Mouse (Mus musculus): ENCODE measurements around the gene Tet1.

The Tet1 gene

GRCm38 (mm10) chr10:62892549-62893232 lies 16.1 kb downstream of the Tet1 start:
- no peak for DNase-seq (ENCODE audit: low read depth, low spot score)

DNA sequence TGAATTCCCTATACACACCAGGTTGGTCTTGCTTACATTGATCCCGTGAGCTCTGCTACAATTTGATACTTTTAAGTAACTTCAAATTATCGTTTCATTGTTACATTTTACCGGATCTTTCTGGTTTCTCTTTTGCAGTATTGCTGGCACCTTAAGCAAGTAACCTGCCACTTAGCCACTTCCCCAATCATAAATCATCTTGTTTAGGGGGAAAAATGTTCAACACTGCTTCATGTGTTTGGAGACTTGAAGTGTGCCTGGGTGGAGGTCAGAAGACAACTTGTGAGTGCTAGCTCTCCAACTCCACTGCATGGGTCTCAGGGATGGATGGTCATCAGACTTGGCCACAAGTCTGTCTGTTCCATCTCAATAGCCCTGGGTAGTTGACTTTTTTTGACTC lies 17.8 kb downstream of the Tet1 start:
- no peak for DNase-seq (ENCODE audit: low read depth, low spot score)

DNA sequence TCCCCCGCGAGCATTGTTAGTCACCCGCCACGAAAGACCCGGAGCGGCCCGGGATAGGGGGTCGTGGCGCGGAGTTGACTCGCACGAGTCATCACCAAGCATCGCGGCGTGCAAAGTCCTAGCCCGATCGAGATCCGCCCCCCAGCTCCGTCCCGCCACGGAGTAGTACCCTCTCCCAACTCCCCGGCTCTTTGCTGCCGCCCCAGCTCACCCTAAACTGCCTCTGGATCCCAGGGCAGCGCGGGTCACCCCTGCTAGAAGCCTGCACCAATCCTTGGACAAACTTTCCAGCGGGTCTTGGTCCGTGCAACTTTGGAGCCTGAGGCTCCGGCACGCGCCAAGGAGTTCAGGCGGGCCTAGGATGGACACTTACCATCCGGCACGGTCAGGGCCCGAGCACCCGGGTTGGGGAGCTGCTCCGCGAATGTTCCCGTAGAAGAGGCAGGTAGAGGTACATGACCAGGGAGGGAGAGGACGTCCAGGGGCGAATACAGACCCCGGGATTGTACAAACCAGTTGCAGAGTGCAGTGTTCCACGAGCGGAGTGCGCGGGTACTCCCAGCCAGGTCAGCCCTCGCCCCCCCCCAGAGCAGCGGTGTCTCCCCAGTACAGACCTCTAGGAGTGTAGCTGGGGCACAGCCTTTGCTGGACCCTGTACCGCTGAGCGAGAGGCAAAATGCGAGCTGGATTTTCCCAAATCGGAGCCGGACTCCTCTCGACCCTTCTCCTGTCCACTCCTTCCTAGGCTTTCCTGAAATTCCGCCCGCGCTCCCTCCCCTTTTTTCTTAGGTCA lies 21.8 kb downstream of the Tet1 start:
- DNase-seq (ENCODE audit: low read depth, low spot score): no peak

DNA sequence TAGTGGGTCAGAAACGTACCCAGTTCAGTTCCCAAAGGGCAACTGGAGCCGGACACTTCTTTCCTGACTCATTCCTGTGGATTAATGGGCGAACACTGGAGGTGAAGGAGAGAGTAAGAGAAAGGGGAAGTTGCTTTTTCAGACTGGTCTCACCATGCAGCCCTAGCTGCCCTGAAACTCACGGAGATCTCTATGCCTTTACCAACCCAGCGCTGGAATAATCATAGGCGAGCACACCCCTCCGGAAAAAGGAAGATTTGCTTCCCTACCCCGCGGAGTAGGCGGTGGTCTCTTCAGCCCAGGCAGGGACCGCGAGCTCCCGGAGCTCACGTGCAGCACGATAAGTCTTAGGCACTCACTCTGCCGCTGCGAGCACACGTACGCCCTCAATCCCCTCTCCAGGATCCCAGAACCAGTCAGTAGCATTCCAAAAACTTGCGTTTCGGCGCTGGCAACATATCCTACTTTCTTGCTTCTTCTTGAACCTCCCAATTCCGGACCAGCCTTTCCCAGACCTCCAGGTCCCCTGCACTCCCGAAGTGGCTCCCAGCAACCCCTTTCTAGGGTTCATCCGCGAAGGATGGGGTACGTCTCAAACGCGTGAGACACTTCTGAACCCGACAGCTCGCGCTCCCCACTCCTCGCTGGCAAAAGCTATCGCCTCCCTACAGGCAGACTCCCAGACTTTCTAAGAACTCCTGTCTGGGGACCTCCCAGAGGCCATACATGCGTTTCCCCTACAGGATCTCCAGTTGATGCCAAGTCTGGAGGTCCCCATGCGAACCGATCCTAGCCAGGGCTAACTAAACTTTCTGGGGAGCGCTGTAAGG lies 22.6 kb downstream of the Tet1 start:
- DNase-seq (ENCODE audit: low read depth, low spot score): no peak

- DNase-seq (ENCODE audit: low read depth, low spot score): no peak
These were observed 23.3 kb downstream of the Tet1 start for GRCm38 (mm10) chr10:62885460-62885859.

DNA sequence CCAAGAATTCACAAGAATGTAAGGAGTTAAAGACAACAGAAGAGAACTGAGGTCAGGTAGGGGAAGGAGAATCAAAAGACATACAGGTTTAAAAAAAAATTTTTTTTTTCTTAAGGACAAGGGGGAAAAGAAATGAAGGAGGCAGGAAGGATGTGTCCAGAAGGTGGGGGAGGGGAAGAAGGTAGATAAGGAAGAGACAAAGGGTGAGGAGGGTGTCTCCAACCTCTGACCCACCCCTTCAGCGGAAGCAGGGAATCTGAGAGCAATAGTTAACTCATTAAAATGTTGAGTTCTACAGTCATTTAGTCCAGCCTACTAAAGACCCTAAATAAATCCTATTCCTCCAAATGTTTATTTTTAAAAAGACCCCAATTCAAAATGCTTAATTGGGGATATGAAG lies 24.3 kb downstream of the Tet1 start:
- DNase-seq (ENCODE audit: low read depth, low spot score): no peak

DNA sequence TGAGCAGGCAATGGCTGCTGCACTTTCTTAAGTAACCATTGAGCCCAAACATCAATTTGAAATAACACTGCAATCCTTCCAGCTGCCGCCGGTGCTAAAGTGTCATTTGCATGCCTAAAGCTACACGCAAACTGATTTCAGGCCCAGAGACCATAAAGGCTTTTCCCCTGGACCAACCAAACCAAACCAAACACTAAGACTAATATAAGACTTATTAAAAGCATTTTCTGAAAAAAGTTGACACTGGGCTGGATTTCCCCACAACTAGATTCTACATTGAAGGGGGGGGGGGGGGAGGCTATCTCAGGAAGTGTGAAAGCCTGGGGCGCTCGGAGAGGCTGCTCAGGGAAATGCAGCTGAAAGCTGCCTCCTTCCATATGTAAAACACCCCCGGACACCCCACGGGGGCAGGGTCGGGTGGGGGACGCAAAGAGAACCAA lies 24.8 kb downstream of the Tet1 start:
- no peak for DNase-seq (ENCODE audit: low read depth, low spot score)

GRCm38 (mm10) chr10:62881211-62881610 lies 27.6 kb downstream of the Tet1 start:
- DNase-seq (ENCODE audit: low read depth, low spot score): no peak

- no peak for DNase-seq (ENCODE audit: low read depth, low spot score)
These were observed 30.7 kb downstream of the Tet1 start for GRCm38 (mm10) chr10:62878056-62878455.

DNA sequence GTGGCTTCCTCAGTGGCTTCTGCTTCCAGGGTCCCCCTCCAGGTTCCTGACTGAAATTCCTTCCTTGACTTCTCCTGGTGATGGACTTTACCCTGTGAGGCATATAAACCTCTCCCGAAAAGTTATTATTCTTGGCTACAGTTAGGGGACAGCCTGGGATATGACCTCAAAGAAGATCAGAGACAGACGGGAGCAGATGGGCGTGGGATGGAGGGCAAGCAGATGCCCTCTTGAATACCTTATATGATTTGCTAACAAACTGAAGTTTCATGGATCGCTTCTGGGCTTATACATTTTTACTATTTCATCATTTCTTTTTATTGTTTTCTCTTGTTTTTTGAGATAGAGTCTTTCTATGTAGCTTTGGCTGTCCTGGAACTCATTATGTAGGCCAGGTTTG lies 33.2 kb downstream of the Tet1 start:
- DNase-seq (ENCODE audit: low read depth, low spot score): no peak

GRCm38 (mm10) chr10:62874828-62875227 lies 34.0 kb downstream of the Tet1 start:
- no peak for DNase-seq (ENCODE audit: low read depth, low spot score)

GRCm38 (mm10) chr10:62866035-62866791 lies 42.6 kb downstream of the Tet1 start:
- no peak for DNase-seq (ENCODE audit: low read depth, low spot score)

GRCm38 (mm10) chr10:62865167-62866034 lies 43.4 kb downstream of the Tet1 start:
- DNase-seq (ENCODE audit: low read depth, low spot score): no peak

- DNase-seq (ENCODE audit: low read depth, low spot score): no peak
These were observed 45.2 kb downstream of the Tet1 start for GRCm38 (mm10) chr10:62863563-62863962.

DNA sequence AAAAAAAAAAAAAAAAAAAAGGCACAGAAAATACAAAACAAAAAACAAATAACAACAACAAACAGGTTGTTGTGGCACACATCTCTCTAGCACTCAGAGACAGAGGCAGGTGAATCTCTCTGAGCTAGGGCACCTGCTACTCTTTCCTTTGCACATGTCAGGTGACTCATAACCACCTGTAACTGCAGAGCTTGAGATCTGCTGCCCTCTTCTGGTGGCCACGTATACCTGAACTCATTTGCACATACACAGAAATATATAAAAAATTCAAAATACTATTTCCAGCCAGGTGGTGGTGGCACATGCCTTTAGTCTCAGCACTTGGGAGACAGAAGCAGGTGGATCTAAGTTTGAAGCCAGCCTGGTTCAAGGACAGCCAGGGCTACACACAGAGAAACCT lies 46.4 kb downstream of the Tet1 start:
- DNase-seq (ENCODE audit: low read depth, low spot score): no peak

GRCm38 (mm10) chr10:62858967-62859366 lies 49.8 kb downstream of the Tet1 start:
- DNase-seq (ENCODE audit: low read depth, low spot score): no peak

DNA sequence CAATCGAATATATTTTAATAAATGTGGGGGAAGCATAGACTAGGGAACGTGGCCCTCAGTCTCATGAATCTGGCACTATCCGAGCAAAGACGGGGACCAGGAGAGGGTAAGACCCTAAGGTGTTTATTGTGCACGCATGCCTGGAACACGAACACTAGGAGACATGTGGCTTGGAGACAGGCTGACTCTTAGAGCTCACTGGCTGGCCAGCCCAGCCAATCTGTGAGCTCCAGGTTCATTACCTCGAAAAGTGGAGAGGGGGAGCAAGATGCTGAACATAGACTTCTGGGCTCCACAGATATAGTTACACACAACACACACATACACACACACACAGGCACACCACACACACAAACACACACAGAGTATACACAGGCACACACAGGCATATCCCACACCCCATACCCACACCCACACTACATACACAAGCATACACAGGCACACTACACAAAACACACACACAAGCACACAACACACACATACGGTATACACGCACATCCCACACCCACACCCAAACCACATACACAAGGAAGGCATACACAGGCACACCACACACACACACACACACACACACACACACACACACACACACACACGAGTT lies 52.0 kb downstream of the Tet1 start:
- no peak for DNase-seq (ENCODE audit: low read depth, low spot score)

- no peak for DNase-seq (ENCODE audit: low read depth, low spot score)
These were observed 53.8 kb downstream of the Tet1 start for GRCm38 (mm10) chr10:62854992-62855391.

GRCm38 (mm10) chr10:62854581-62854980 lies 54.2 kb downstream of the Tet1 start:
- DNase-seq (ENCODE audit: low read depth, low spot score): no peak

GRCm38 (mm10) chr10:62851578-62851977 lies 57.2 kb downstream of the Tet1 start:
- DNase-seq (ENCODE audit: low read depth, low spot score): no peak

Data from retina, adult 2 months (tissue).